Mouse (Mus musculus) kidney, adult 8-10 months (tissue): ENCODE data around the gene Olfr315.
"Not testable (repeated sequence)": the region's sequence is repeated elsewhere in the genome, so short reads cannot be mapped to it uniquely, and the experiment has no call there.

Experiments
- DNase-seq, 2 experiments: peaks; one replicate each; pipeline ENCODE4 v3.0.0; 2022

Olfr315 gene

DNA sequence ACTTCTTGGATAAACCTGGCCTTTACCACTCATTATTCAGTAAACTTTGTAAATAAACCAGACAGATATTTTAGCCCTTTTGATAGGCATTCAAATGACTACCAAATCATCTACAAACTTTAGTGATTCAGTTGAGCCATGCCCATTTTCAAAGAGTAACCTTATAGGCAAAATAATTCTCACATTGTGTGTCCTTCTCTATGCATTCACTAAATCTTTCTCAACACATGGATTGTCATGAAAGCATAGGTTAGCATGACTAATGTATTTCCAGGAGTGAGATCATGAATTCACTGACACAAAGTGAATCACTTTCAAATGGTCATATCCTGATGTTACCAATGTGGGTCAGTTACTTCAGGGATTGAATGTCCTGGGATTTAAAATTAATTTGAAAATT, at the start of gene Olfr315:
Gene Olfr315, plus strand, starts transcription at position 301 of the 400 bp plus-strand sequence.
- no peak for DNase-seq

DNA sequence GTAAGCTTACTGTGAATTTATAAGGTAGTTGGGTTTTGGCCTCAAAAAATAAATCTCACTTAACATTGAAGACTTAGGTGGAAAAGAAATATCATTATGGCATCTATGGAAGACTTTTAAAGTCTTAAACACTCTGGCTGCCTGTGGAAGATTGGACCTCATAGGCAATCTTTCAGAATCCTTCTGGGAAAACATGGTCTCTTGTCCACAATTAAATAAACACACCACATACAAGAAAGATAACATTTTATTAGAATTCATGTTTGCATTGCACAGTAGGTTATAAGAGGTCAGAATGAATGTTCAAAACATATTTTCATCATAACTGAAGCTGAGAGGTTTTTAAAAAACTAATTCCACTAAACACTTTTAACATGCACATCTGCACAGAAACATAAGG, 49.1 kb upstream of the Olfr315 start, which contains the start of gene Olfr318:
Gene Olfr318, minus strand, starts transcription at position 101 of the 400 bp plus-strand sequence.
- no peak for DNase-seq

DNA sequence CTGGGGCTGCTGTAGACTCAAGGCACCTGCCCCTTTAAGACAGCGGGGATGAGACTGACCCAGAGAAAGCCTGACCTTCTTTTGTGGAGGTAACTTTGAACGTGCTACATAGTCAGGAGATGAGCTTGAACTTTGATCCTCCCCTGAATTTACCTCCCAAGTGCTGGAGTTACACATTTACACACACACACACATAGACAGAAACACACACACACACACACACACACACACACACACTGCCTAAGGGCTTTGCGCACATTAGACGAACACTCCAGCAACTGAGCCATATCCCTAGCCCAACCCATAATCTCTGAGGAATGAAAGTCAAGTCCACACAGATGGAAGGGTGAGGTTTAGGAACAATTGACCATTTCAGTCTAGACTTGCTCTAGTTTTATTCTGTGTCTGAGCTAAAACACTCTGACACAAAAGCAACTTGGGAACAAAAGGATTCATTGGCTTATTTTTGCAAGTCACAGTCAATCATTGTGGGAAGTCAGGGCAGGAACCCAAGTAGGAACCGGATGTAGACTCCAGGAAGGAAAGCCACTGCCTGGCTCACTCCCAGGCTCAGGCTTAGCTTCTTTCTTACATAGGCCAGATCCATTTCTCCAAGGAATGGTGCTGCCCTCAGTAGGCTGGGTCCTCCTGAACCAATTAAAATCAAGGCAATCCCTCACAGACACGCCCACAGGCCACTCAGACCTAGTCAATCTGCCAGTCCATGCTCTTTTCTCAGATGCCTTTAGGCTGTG, 44.9 kb upstream of the Olfr315 start:
- DNase-seq = peak; percentile 54 to 69

DNA sequence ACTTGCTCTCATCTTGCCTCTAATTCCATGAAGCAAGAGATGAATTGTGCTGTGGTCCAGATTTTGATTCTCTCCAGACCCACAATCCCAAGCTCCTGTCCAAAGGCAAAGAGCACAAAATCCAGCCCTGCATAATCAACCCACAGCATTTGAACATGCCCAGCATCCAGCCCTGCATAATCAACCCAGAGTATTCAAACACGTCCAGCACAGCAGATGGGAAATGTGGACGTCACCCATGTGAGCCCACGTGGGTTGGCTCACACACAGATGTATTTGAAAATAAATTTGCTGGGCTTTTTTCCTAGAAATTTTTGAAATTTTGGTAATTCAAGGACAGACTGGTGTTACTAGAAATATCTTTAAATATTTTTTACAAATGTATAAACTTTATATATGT, 39.6 kb upstream of the Olfr315 start:
- DNase-seq = no peak

- no peak for DNase-seq
These were observed 34.2 kb upstream of the Olfr315 start, which contains the start of gene Olfr317 for GRCm38 (mm10) chr11:58738792-58739262. TSS of gene Olfr317 (minus strand) at chr11:58739212.

DNA sequence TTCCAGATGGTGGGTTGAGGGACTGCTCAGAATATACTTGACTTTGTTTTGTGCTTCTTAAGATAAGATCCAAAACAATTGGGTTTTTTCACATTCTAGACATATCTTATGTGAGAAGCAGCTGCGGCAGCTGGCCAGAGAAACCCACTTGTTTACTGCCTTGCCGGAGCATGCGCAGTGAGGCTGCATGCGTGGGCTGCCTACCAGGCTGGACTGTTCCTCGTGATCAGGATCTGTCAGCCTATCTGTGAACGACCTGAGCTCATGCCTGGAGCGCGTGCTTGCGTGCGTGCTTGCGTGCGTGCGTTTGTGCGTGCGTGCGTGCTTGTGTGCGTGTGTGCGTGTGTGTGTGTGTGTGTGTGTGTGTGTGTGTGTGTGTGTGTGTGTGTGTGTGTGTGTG, 21.9 kb upstream of the Olfr315 start:
- DNase-seq = not testable (repeated sequence)

- DNase-seq = no peak
These were observed 20.6 kb upstream of the Olfr315 start, which contains the start of gene Olfr316 for GRCm38 (mm10) chr11:58752434-58752833. TSS of gene Olfr316 (plus strand) at chr11:58752734.

- no peak for DNase-seq
These were observed 9.6 kb downstream of the Olfr315 start, which contains the start of gene Olfr314 for GRCm38 (mm10) chr11:58782480-58783089. TSS of gene Olfr314 (plus strand) at chr11:58782952.

DNA sequence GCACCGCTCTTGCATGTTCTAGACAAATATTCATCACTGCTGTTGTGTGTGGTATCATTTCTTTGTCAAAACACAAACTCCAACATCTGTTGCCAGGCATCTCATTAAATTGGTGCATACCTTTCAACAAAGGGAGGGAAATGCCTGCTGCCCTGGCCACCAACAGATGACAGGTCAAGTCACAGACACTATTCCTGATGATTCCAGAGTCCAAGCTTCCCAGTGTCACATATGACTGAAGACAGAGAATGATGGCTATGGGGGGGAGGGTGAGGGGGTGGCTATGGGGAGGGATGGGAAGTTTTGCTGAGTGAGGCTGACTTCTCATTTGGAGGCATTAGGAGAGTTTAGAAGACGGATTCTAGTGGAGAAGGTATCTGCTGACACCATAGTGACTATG, 11.2 kb downstream of the Olfr315 start:
- no peak for DNase-seq

DNA sequence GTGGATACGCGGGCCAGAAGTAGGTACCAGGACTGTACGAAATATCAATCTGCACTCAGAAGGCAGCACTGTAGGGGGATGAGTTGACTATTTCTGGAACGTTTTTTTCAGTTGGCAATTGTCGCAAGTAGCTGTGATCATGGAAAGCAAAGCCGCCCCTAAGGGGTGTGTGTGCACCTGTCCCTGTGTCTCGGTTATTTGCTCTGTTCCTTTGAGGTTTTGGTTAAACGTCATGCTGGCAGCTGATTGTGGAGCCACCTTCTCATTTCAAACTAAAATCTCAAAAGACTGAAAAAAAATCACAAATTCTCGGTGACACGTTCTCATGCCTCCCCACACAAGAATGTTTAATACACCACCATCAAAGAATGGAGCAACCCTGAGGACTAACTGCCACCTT, 14.7 kb downstream of the Olfr315 start:
- DNase-seq = no peak

DNA sequence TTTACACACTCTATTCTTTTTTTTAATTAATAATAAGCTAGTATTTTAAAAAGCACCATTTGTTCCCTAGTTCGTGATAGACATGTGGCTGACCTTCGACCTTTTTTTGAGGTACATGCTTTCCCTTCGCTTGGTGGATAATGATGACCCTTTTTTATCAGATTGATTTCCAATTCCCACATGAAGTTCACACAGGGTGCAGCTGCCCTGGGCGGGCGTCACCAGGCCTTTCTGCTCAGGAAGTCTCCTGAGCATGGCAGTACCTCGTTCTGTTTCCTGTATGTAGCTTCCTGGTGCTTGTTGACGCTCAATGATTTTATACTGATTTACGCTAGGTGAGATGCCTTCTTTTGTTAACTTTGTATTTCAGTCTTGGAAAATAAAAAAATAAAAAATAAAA, 15.4 kb downstream of the Olfr315 start:
- DNase-seq = no peak

DNA sequence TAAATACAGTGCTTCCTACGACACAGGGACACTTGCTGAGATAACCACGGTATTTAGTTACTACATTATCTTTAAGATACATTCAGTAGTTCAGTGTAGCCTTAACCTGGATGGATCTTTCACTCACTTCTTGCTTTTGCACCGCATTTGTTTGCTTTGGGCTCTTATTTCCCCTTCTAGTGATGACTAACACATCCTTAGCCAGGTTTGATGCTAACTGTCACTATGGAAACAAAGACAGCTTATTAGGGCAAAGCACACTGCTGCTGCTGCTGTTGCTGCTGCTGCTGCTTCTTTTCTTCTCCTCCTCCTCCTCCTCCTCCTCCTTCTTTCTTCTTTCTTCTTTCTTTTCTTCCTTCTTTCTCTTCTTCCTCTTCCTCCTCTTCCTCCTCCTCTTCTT, 16.5 kb downstream of the Olfr315 start:
- no peak for DNase-seq

- DNase-seq = no peak
These were observed 17.1 kb downstream of the Olfr315 start for GRCm38 (mm10) chr11:58790053-58790452.

- DNase-seq = no peak
These were observed 17.7 kb downstream of the Olfr315 start for GRCm38 (mm10) chr11:58790646-58791045.

- DNase-seq = no peak
These were observed 22.9 kb downstream of the Olfr315 start for GRCm38 (mm10) chr11:58795856-58796255.

GRCm38 (mm10) chr11:58796850-58797249, 23.9 kb downstream of the Olfr315 start:
- DNase-seq = no peak

- no peak for DNase-seq
These were observed 26.8 kb downstream of the Olfr315 start for GRCm38 (mm10) chr11:58799747-58800146.

GRCm38 (mm10) chr11:58801558-58802228, 28.7 kb downstream of the Olfr315 start, which contains the start of gene Fam183b:
TSS of gene Fam183b (minus strand) at chr11:58801960.
- DNase-seq = no peak

- DNase-seq = no peak
These were observed 30.9 kb downstream of the Olfr315 start for GRCm38 (mm10) chr11:58803871-58804270.

- DNase-seq = no peak
These were observed 31.4 kb downstream of the Olfr315 start for GRCm38 (mm10) chr11:58804393-58804792.

- DNase-seq = no peak
These were observed 39.0 kb downstream of the Olfr315 start for GRCm38 (mm10) chr11:58812001-58812400.

DNA sequence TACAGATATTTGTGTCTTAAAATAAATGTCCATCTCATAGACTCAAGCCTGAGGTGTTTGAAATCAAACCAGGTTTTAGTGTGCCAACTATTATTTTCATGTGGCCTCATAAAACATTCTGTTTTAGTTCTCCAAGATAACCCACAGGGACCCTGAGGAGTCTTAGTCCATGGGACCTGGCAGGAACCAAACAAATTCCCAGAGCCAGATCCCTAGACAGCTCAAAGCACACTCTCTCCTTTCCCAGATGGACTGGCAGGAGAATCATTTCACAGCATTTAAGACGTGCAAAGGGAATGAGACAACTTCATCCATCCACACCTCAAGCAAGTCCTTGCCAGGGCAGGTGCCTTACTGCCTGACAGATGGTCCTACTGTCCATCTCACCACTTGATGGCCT, 41.7 kb downstream of the Olfr315 start, which contains the start of gene Olfr313:
Gene Olfr313, plus strand, starts transcription at position 301 of the 400 bp plus-strand sequence.
- not testable (repeated sequence) for DNase-seq

DNA sequence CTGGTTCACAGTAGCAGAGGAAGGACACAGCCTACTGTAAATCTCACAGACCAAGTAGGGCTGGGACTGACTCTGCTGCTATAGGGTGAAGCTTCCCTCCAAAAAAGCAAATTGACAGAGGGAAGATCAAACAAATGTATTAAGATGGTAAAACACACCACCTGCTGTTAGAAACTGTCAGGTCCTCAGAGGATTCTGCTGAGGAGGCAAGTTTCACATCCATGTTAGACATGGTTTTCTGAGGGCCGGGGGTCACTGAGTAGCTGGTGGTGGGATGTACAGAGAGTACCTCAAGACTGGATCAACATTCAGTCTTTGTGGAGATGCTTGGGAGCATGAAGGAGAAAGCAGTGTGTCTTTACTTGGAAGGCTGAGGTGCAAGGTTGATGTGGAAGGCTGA, 42.7 kb downstream of the Olfr315 start:
- DNase-seq = no peak
